In genomic region chr3:40949903-40950600, GRCm38 (mm10) we compare ENCODE assay signal across 8 mouse cellular contexts. TPM values are rescaled to one million over a fixed set of nuclear protein-coding genes. Genes with fewer than 3 reads are reported as not detected.
DNase-seq lines count a peak whose midpoint lies in the region; ATAC-seq and TF ChIP-seq lines count a peak whose summit lies in the region.

No protein-coding gene starts in this region.

- 4% methylated on average over 102 of the region's 118 CpGs for WGBS in limb, embryonic 10.5 days
- WGBS in midbrain, embryonic 12.5 days: under 1% methylated on average over 80 of the region's 118 CpGs

- peaks cover 51% of the 10 kb centered on the region for H3K27me3 ChIP-seq in limb, embryonic 10.5 days (ENCODE audit: low read depth, poor library complexity, severe bottlenecking)
- peaks cover 29% of the 10 kb centered on the region for H3K27me3 ChIP-seq in midbrain, embryonic 12.5 days

- peak overlapping the region; percentile 81 for H3K9ac ChIP-seq in midbrain, embryonic 12.5 days (replicated peaks)

- H3K4me1 ChIP-seq in embryonic fibroblast, embryonic 13.5 days (ENCODE audit: control insufficient read depth, insufficient read depth, low read length): 0 out of 2 replicates have a peak, but pooled peaks cover 3% of the 10 kb centered on the region
- H3K4me1 ChIP-seq in limb, embryonic 10.5 days: peaks cover 20% of the 10 kb centered on the region
- H3K4me1 ChIP-seq in midbrain, embryonic 12.5 days: peaks cover 7% of the 10 kb centered on the region

- no peak for DNase-seq in cerebellum, adult 9-10 months
- DNase-seq in adrenal gland, postnatal 14 days: peak; percentile 73
- DNase-seq in heart, postnatal 25 days (ENCODE audit: low spot score): peak; percentile 13
- peak; percentile 61 for DNase-seq in limb, embryonic 10.5 days (ENCODE audit: low spot score)
- peak; percentile 37 to 54 for DNase-seq in spleen, postnatal 14 days (ENCODE audit: low spot score in 2 of 2)

- TF ChIP-seq CTCF in embryonic fibroblast, embryonic 13.5 days (IDR thresholded peaks at IDR 0.05; ENCODE audit: borderline replicate concordance, insufficient read depth, low read length): no peak

- peak; percentile 38; the same call in 1 of the 2 replicates for ATAC-seq in cerebellum, adult (ENCODE audit: insufficient number of reproducible peaks, low FRiP score, low TSS enrichment)
- no peak; the same call in 1 of the 2 replicates for ATAC-seq in midbrain, embryonic 12.5 days (ENCODE audit: low FRiP score, low read depth)

- intact Hi-C loops in heart, postnatal 25 days (cut with DNase I): loop anchor here (2.0 to 10.0 kb wide), 5 partner anchors 57 to 795 kb away; partner anchors contain the start of genes D3Ertd751e, Pgrmc2 and Sclt1

- H3K4me3 ChIP-seq in embryonic fibroblast, embryonic 13.5 days (ENCODE audit: insufficient read depth, low read length): peak overlapping the region; percentile 90
- peak overlapping the region; percentile 78 for H3K4me3 ChIP-seq in limb, embryonic 10.5 days
- H3K4me3 ChIP-seq in midbrain, embryonic 12.5 days: peak overlapping the region; percentile 84

- peak overlapping the region; percentile 97 for H3K4me2 ChIP-seq in midbrain, embryonic 12.5 days (replicated peaks)

- H3K36me3 ChIP-seq in limb, embryonic 10.5 days: no peaks in the 10 kb centered on the region
- H3K36me3 ChIP-seq in midbrain, embryonic 12.5 days: no peaks in the 10 kb centered on the region

- TF ChIP-seq POLR2A in embryonic fibroblast, embryonic 13.5 days (IDR thresholded peaks at IDR 0.05; ENCODE audit: low read depth, low read length): no peak

- H3K9me3 ChIP-seq in limb, embryonic 10.5 days (replicated peaks): no peaks in the 10 kb centered on the region
- no peaks in the 10 kb centered on the region for H3K9me3 ChIP-seq in midbrain, embryonic 12.5 days

- no peak overlapping the region for H3K27ac ChIP-seq in embryonic fibroblast, embryonic 13.5 days (ENCODE audit: insufficient read depth, low read length)
- peak overlapping the region; percentile 77 for H3K27ac ChIP-seq in limb, embryonic 10.5 days
- peak overlapping the region; percentile 81 for H3K27ac ChIP-seq in midbrain, embryonic 12.5 days (replicated peaks)

RNA-seq across cellular contexts. Expression of gene Larp1b, which starts 0.4 kb away (rescaled TPM):
- 43.5 and 49.1 TPM in 2 replicates for total RNA-seq in adrenal gland, postnatal 14 days (2021)
- polyA plus RNA-seq in embryonic fibroblast, embryonic 13.5 days (2011; ENCODE audit: insufficient read length, low read depth, missing spikeins): 19.3 and 19.6 TPM in 2 replicates
- 10 to 100 TPM; 70.7 to 75.7 TPM for total RNA-seq in heart, postnatal 25 days (2021)
- polyA plus RNA-seq in limb, embryonic 10.5 days (2016; fragmentation: Nextera tagmentation; extraction: Ambion mirVana): 0.78 and 1.3 TPM in 2 replicates
- 2.2 and 4.3 TPM in 2 replicates for polyA plus RNA-seq in midbrain, embryonic 12.5 days (2016; fragmentation: Nextera tagmentation; extraction: Ambion mirVana)

RNA-seq across cellular contexts. Expression of gene 1700034I23Rik, which starts 47.7 kb away (rescaled TPM):
- total RNA-seq in adrenal gland, postnatal 14 days (2021): 0.15 TPM in 2 replicates
- polyA plus RNA-seq in embryonic fibroblast, embryonic 13.5 days (2011; ENCODE audit: insufficient read length, low read depth, missing spikeins): not detected in 2 replicates
- not detected for total RNA-seq in heart, postnatal 25 days (2021)
- 0.13 TPM in 1 of 2 replicates, not detected in the other for polyA plus RNA-seq in limb, embryonic 10.5 days (2016; fragmentation: Nextera tagmentation; extraction: Ambion mirVana)
- polyA plus RNA-seq in midbrain, embryonic 12.5 days (2016; fragmentation: Nextera tagmentation; extraction: Ambion mirVana): 0.25 and 0.41 TPM in 2 replicates
